Mouse (Mus musculus) midbrain, postnatal 0 days (tissue): ENCODE results near the gene Ppp1r35. TPM values are rescaled to one million over a fixed set of nuclear protein-coding genes. Genes with fewer than 3 reads are reported as not detected.

Experiments used
- ATAC-seq: fragments of 200-750 bp; cut with Nextera tagmentation; 2 replicates; pipeline ENCODE4 v1.8.0; 2017; ENCODE audit warnings: moderate number of reproducible peaks, mild to moderate bottlenecking, moderate TSS enrichment, moderate library complexity; ENCODE audit not compliant: low FRiP score
- DNase-seq: peaks from one replicate; pipeline ENCODE4 v3.0.0-alpha.2; 2015; ENCODE audit warnings: low spot score
- H3K27ac ChIP-seq: fragments of 300-500 bp; sonication (generic); 2 replicates; pipeline ENCODE4 v1.5.1; 2014; ENCODE audit warnings: low read depth, mild to moderate bottlenecking, low read length, mixed read lengths
- H3K27me3 ChIP-seq: fragments of 300-500 bp; sonication (generic); 2 replicates; pipeline ENCODE4 v1.6.1; 2014; ENCODE audit warnings: low read length, control low read depth, mixed read lengths; ENCODE audit not compliant: insufficient read depth
- H3K36me3 ChIP-seq: fragments of 300-500 bp; sonication (generic); 2 replicates; pipeline ENCODE4 v1.6.1; 2014; ENCODE audit warnings: low read length, control low read depth, mixed read lengths; ENCODE audit not compliant: insufficient read depth
- H3K4me1 ChIP-seq: fragments of 300-500 bp; sonication (generic); 2 replicates; pipeline ENCODE4 v1.6.1; 2014; ENCODE audit warnings: mild to moderate bottlenecking, control low read depth, antibody characterized with exemption, low read length, mixed read lengths; ENCODE audit not compliant: insufficient read depth
- H3K4me2 ChIP-seq: fragments of 300-500 bp; sonication (generic); 2 replicates; pipeline ENCODE4 v1.6.1; 2014; ENCODE audit warnings: low read depth, mild to moderate bottlenecking, low read length, mixed read lengths; ENCODE audit not compliant: poor library complexity, severe bottlenecking
- H3K4me3 ChIP-seq: fragments of 300-500 bp; sonication (generic); 2 replicates; pipeline ENCODE4 v1.5.1; 2014; ENCODE audit warnings: low read depth, mild to moderate bottlenecking, low read length, moderate library complexity
- H3K9ac ChIP-seq: fragments of 300-500 bp; sonication (generic); replicated peaks from 2 replicates; pipeline ENCODE4 v1.6.1; 2014; ENCODE audit warnings: mild to moderate bottlenecking, low read length, moderate library complexity, mixed read lengths; ENCODE audit not compliant: poor library complexity, severe bottlenecking
- H3K9me3 ChIP-seq: fragments of 300-500 bp; sonication (generic); 2 replicates; pipeline ENCODE4 v1.6.1; 2016; ENCODE audit warnings: low read length, control low read depth
- CTCF ChIP-seq: IDR thresholded peaks from 2 replicates; pipeline ENCODE4 v1.5.1; 2016; ENCODE audit warnings: antibody characterized with exemption, mild to moderate bottlenecking
- WGBS: fragments of 180-500 bp; shearing (Covaris S2); extraction: QIAGEN DNeasy Blood & Tissue Kit; methylation state at CpG from one replicate; pipeline ENCODE4 v1.1.7; 2014; 5-methylcytosine and 5-hydroxymethylcytosine counted together
- polyA plus RNA-seq: library from polyadenylated mRNA; unstranded; fragments of >200 nt; fragmentation: Nextera tagmentation; extraction: Ambion mirVana; gene quantifications from 2 replicates; pipeline ENCODE4 v1.2.1, GENCODE M21; 2015
- total RNA-seq: library from RNA; depleted of rRNA; stranded (reverse); fragments of >200 nt; gene quantifications from 2 replicates; pipeline ENCODE4 v1.2.3, GENCODE M21; 2014

Gene Ppp1r35
- total and polyA plus RNA-seq, 2 experiments from 2014 or later, result 38.8 to 42.1 TPM

DNA sequence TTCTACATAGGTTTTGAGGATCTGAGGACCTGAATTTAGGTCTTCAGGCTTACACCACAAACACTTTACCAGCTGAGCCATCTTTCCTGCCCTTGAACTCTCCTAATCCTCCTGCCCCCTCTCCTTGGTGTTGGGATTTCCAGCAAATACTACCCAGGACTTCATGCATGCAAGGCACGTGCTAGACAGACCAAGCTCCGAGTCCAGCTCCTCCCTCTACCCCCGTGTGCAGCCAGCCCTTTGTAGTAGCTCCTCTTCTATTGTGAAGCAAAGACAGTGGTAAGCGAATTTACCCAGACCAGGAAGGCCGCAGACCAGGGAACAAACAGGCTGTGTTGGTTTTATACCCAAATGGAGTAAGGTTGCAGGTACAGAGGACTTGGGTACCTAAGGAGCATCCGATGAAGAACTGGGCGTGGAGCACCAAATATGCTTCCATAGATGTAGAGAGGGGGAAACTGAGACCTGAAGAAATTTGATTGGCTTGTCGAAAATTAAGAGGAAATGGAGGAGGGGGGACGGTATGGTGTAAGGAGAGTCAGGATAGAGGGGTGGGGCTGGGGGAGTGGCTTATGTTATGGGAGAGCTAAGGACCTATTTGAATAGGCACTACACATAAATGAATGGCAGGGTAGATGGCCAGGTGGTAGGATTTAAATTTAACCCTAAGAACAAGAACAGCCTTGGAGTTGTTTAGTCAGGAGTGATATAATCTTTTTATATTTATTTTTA lies 13.9 kb upstream of the Ppp1r35 start:
- WGBS, result 49% methylated on average over 9 of the region's 9 CpGs
- Histone ChIP-seq H3K4me3 (no peak overlapping the region), H3K4me1 (no peaks in the 10 kb centered on the region), H3K36me3 (no peaks in the 10 kb centered on the region), H3K4me2 (no peak overlapping the region), H3K27ac (no peak overlapping the region), H3K27me3 (no peaks in the 10 kb centered on the region), H3K9ac (no peak overlapping the region), H3K9me3 (no peaks in the 10 kb centered on the region)
- DNase-seq, result no peak
- no peak for TF ChIP-seq CTCF
- ATAC-seq, result no peak

DNA sequence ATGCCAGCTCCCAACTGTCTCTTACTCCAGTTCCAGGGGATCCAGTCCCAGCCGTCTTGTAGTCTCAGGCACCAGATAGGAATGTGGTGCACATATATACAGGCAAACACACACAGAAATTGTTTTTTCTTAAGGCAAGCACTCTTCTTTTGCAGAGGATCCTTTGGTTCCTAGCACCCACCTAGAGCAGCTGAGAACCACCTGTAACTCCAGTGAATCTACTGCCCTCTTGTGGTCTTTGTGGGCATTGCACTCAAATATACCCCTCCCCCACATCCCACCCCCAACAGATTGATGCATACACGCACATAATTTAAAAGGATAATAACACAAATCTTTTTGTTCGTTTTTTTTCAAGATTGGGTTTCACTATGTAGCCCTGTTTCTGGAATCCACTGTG lies 12.4 kb upstream of the Ppp1r35 start:
- Histone ChIP-seq H3K9me3 (no peaks in the 10 kb centered on the region), H3K36me3 (no peaks in the 10 kb centered on the region), H3K4me3 (no peak overlapping the region), H3K4me1 (no peaks in the 10 kb centered on the region), H3K27me3 (no peaks in the 10 kb centered on the region), H3K9ac (no peak overlapping the region), H3K27ac (no peak overlapping the region), H3K4me2 (no peak overlapping the region)
- 65% methylated on average over 3 of the region's 3 CpGs for WGBS
- TF ChIP-seq CTCF, result peak; percentile 68
- ATAC-seq (no peak), DNase-seq (no peak)

DNA sequence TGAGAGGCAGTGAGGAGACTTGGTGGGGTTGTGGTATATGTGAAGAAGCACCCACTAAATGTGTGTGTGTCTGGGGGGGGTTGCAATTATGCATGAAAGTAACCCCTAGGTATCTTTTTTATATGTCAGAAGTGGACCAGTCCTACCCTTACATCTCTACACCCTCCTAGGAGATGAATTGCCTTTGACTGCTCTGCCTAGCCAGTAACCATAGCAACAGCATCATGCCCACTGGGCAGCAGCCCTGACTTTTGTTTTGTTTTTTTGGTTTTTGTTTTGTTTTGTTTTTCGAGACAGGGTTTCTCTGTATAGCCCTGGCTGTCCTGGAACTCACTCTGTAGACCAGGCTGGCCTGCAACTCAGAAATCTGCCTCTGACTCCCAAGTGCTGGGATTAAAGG lies 10.2 kb upstream of the Ppp1r35 start:
- no peak overlapping the region for H3K4me2 ChIP-seq
- H3K4me1 ChIP-seq, result no peaks in the 10 kb centered on the region
- WGBS, result 0% methylated on average over 1 of the region's 1 CpGs
- no peak for TF ChIP-seq CTCF
- H3K27ac ChIP-seq, result no peak overlapping the region
- 0 out of 2 replicates have a peak, but pooled peaks have one; percentile 35 for ATAC-seq
- no peak overlapping the region for H3K4me3 ChIP-seq
- H3K9ac ChIP-seq, result no peak overlapping the region
- no peaks in the 10 kb centered on the region for H3K36me3 ChIP-seq
- no peaks in the 10 kb centered on the region for H3K27me3 ChIP-seq
- no peaks in the 10 kb centered on the region for H3K9me3 ChIP-seq
- DNase-seq, result no peak

- Histone ChIP-seq H3K9me3 (no peaks in the 10 kb centered on the region), H3K36me3 (no peaks in the 10 kb centered on the region), H3K27ac (no peak overlapping the region), H3K4me3 (no peak overlapping the region), H3K27me3 (no peaks in the 10 kb centered on the region), H3K9ac (no peak overlapping the region), H3K4me1 (no peaks in the 10 kb centered on the region), H3K4me2 (no peak overlapping the region)
- peak; percentile 66 for DNase-seq
- 45% methylated on average over 2 of the region's 2 CpGs for WGBS
- TF ChIP-seq CTCF, result peak; percentile 88
- 0 out of 2 replicates have a peak, but pooled peaks have one; percentile 27 for ATAC-seq
These were observed 7.9 kb upstream of the Ppp1r35 start for GRCm38 (mm10) chr5:137770709-137771108.

- no peak overlapping the region for H3K9ac ChIP-seq
- H3K4me1 ChIP-seq, result no peaks in the 10 kb centered on the region
- TF ChIP-seq CTCF, result no peak
- ATAC-seq (no peak), DNase-seq (no peak)
- H3K36me3 ChIP-seq, result no peaks in the 10 kb centered on the region
- no peak overlapping the region for H3K27ac ChIP-seq
- no peak overlapping the region for H3K4me3 ChIP-seq
- H3K9me3 ChIP-seq, result no peaks in the 10 kb centered on the region
- H3K27me3 ChIP-seq, result no peaks in the 10 kb centered on the region
- H3K4me2 ChIP-seq, result no peak overlapping the region
These were observed 5.9 kb upstream of the Ppp1r35 start for GRCm38 (mm10) chr5:137772755-137773154.

DNA sequence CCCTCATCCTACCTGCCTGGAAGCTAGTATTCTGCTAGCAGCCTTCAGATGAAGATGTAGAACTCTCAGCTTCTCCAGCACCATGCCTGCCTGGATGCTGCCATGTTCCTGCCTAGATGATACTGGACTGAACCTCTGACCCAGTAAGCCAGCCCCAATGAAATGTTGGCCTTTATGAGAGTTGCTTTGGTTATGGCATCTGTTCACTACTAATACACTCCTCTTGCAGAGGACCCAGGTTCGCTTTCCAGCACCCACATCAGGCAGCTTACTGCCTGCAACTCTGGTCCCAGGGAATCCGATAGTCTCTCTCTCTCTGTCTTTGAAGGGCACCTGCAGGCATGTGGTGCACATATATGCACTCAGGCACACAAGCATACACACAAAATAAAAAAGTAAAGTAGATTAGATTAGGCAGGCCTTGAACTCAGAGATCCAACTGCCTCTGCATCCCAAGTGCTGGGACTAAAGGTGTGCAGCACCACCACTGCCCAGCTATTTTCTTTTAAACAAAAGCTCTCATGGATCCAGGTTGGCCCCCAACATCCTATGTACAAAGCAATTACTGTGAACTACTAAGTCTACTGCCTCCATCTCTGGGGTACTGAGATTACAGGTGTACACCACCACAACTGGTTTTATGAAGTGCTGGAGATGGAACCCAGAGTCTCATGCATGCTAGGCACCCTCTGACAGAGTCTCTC lies 2.9 kb upstream of the Ppp1r35 start:
- Histone ChIP-seq H3K4me3 (no peak overlapping the region), H3K36me3 (no peaks in the 10 kb centered on the region), H3K9ac (no peak overlapping the region), H3K27ac (no peak overlapping the region), H3K9me3 (no peaks in the 10 kb centered on the region), H3K4me2 (no peak overlapping the region), H3K4me1 (no peaks in the 10 kb centered on the region), H3K27me3 (no peaks in the 10 kb centered on the region)
- WGBS, result 92% methylated on average over 2 of the region's 2 CpGs
- no peak for DNase-seq
- TF ChIP-seq CTCF, result no peak
- ATAC-seq, result no peak
